Mouse (Mus musculus): Measurements from ENCODE around the gene Gm49373. TPM values are rescaled to one million over a fixed set of nuclear protein-coding genes. Genes with fewer than 3 reads are reported as not detected.

Gm49373 gene
- polyA plus RNA-seq, 1 experiment from 2014 or later, result 1.0 TPM

GRCm38 (mm10) chr9:21028560-21029110 lies 44.3 kb downstream of the Gm49373 start:
- peaks cover 4% of the 10 kb centered on the region; the same call in 1 of the 2 replicates for H3K4me1 ChIP-seq (replicated peaks; ENCODE audit: control insufficient read depth, insufficient read depth, low read length)
- no peak for DNase-seq (ENCODE audit: low spot score)
- 65% methylated on average over 6 of the region's 6 CpGs for WGBS

GRCm38 (mm10) chr9:21027774-21028290 lies 45.1 kb downstream of the Gm49373 start:
- Histone ChIP-seq H3K27me3 (ENCODE audit: control insufficient read depth, insufficient read depth, low read length) (peaks cover 44% of the 10 kb centered on the region), H3K27ac (ENCODE audit: low read depth, low read length) (no peak overlapping the region), H3K4me3 (ENCODE audit: low read depth, low read length) (no peak overlapping the region), H3K9ac (ENCODE audit: low read depth, low read length) (no peak overlapping the region), H3K9me3 (ENCODE audit: control insufficient read depth, low read length) (no peaks in the 10 kb centered on the region), H3K4me2 (replicated peaks; ENCODE audit: low read depth, low read length) (no peak overlapping the region), H3K36me3 (ENCODE audit: control insufficient read depth, insufficient read depth, low read length) (no peaks in the 10 kb centered on the region), H3K4me1 (replicated peaks; ENCODE audit: control insufficient read depth, insufficient read depth, low read length) (peaks cover 2% of the 10 kb centered on the region; the same call in 1 of the 2 replicates)
- WGBS, result 53% methylated on average over 8 of the region's 8 CpGs
- DNase-seq (ENCODE audit: low spot score), result no peak
- no peak for ATAC-seq (ENCODE audit: low FRiP score)

More at GRCm38 (mm10) chr9:21028560-21029110, 44.3 kb downstream of the Gm49373 start:
- H3K36me3 ChIP-seq (ENCODE audit: control insufficient read depth, insufficient read depth, low read length), result no peaks in the 10 kb centered on the region
- peaks cover 52% of the 10 kb centered on the region for H3K27me3 ChIP-seq (ENCODE audit: control insufficient read depth, insufficient read depth, low read length)
- H3K9me3 ChIP-seq (ENCODE audit: control insufficient read depth, low read length), result no peaks in the 10 kb centered on the region
- H3K4me3 ChIP-seq (ENCODE audit: low read depth, low read length), result no peak overlapping the region
- ATAC-seq (ENCODE audit: low FRiP score), result no peak
- H3K4me2 ChIP-seq (replicated peaks; ENCODE audit: low read depth, low read length), result no peak overlapping the region
- H3K9ac ChIP-seq (ENCODE audit: low read depth, low read length), result no peak overlapping the region
- H3K27ac ChIP-seq (ENCODE audit: low read depth, low read length), result no peak overlapping the region

GRCm38 (mm10) chr9:21026849-21027248 lies 46.0 kb downstream of the Gm49373 start:
- Histone ChIP-seq H3K4me1 (replicated peaks; ENCODE audit: control insufficient read depth, insufficient read depth, low read length) (peaks cover 2% of the 10 kb centered on the region; the same call in 1 of the 2 replicates), H3K27me3 (ENCODE audit: control insufficient read depth, insufficient read depth, low read length) (peaks cover 34% of the 10 kb centered on the region), H3K9me3 (ENCODE audit: control insufficient read depth, low read length) (no peaks in the 10 kb centered on the region), H3K4me2 (replicated peaks; ENCODE audit: low read depth, low read length) (no peak overlapping the region), H3K4me3 (ENCODE audit: low read depth, low read length) (no peak overlapping the region), H3K36me3 (ENCODE audit: control insufficient read depth, insufficient read depth, low read length) (no peaks in the 10 kb centered on the region), H3K9ac (ENCODE audit: low read depth, low read length) (no peak overlapping the region), H3K27ac (ENCODE audit: low read depth, low read length) (no peak overlapping the region)
- DNase-seq (ENCODE audit: low spot score) (no peak), ATAC-seq (ENCODE audit: low FRiP score) (no peak)
- 78% methylated on average over 12 of the region's 12 CpGs for WGBS

- Histone ChIP-seq H3K27ac (ENCODE audit: low read depth, low read length) (no peak overlapping the region), H3K4me1 (replicated peaks; ENCODE audit: control insufficient read depth, insufficient read depth, low read length) (peaks cover 2% of the 10 kb centered on the region; the same call in 1 of the 2 replicates), H3K9me3 (ENCODE audit: control insufficient read depth, low read length) (no peaks in the 10 kb centered on the region), H3K27me3 (ENCODE audit: control insufficient read depth, insufficient read depth, low read length) (peaks cover 22% of the 10 kb centered on the region), H3K4me2 (replicated peaks; ENCODE audit: low read depth, low read length) (no peak overlapping the region), H3K4me3 (ENCODE audit: low read depth, low read length) (no peak overlapping the region), H3K36me3 (ENCODE audit: control insufficient read depth, insufficient read depth, low read length) (no peaks in the 10 kb centered on the region), H3K9ac (ENCODE audit: low read depth, low read length) (no peak overlapping the region)
- WGBS, result 72% methylated on average over 19 of the region's 19 CpGs
- DNase-seq (ENCODE audit: low spot score), result no peak
- ATAC-seq (ENCODE audit: low FRiP score), result no peak
Measured at GRCm38 (mm10) chr9:21025258-21025810, 47.6 kb downstream of the Gm49373 start.

- ATAC-seq (ENCODE audit: low FRiP score) (no peak), DNase-seq (ENCODE audit: low spot score) (no peak)
- Histone ChIP-seq H3K4me3 (ENCODE audit: low read depth, low read length) (no peak overlapping the region), H3K4me1 (replicated peaks; ENCODE audit: control insufficient read depth, insufficient read depth, low read length) (no peaks in the 10 kb centered on the region), H3K27ac (ENCODE audit: low read depth, low read length) (no peak overlapping the region), H3K9me3 (ENCODE audit: control insufficient read depth, low read length) (no peaks in the 10 kb centered on the region), H3K4me2 (replicated peaks; ENCODE audit: low read depth, low read length) (no peak overlapping the region), H3K27me3 (ENCODE audit: control insufficient read depth, insufficient read depth, low read length) (peaks cover 5% of the 10 kb centered on the region), H3K36me3 (ENCODE audit: control insufficient read depth, insufficient read depth, low read length) (no peaks in the 10 kb centered on the region), H3K9ac (ENCODE audit: low read depth, low read length) (no peak overlapping the region)
- 88% methylated on average over 1 of the region's 1 CpGs for WGBS
Measured at GRCm38 (mm10) chr9:21022726-21023125, 50.2 kb downstream of the Gm49373 start.

GRCm38 (mm10) chr9:21022288-21022687 lies 50.6 kb downstream of the Gm49373 start:
- DNase-seq (ENCODE audit: low spot score) (no peak), ATAC-seq (ENCODE audit: low FRiP score) (no peak)
- H3K4me2 ChIP-seq (replicated peaks; ENCODE audit: low read depth, low read length), result no peak overlapping the region
- no peaks in the 10 kb centered on the region for H3K4me1 ChIP-seq (replicated peaks; ENCODE audit: control insufficient read depth, insufficient read depth, low read length)
- no peaks in the 10 kb centered on the region for H3K9me3 ChIP-seq (ENCODE audit: control insufficient read depth, low read length)
- no peak overlapping the region for H3K4me3 ChIP-seq (ENCODE audit: low read depth, low read length)
- 68% methylated on average over 6 of the region's 6 CpGs for WGBS
- no peak overlapping the region for H3K9ac ChIP-seq (ENCODE audit: low read depth, low read length)
- peaks cover 9% of the 10 kb centered on the region for H3K27me3 ChIP-seq (ENCODE audit: control insufficient read depth, insufficient read depth, low read length)
- no peaks in the 10 kb centered on the region for H3K36me3 ChIP-seq (ENCODE audit: control insufficient read depth, insufficient read depth, low read length)
- H3K27ac ChIP-seq (ENCODE audit: low read depth, low read length), result no peak overlapping the region

- H3K27ac ChIP-seq (ENCODE audit: low read depth, low read length), result no peak overlapping the region
- H3K27me3 ChIP-seq (ENCODE audit: control insufficient read depth, insufficient read depth, low read length), result peaks cover 15% of the 10 kb centered on the region
- WGBS, result 76% methylated on average over 3 of the region's 3 CpGs
- H3K4me2 ChIP-seq (replicated peaks; ENCODE audit: low read depth, low read length), result no peak overlapping the region
- H3K4me3 ChIP-seq (ENCODE audit: low read depth, low read length), result no peak overlapping the region
- no peaks in the 10 kb centered on the region for H3K36me3 ChIP-seq (ENCODE audit: control insufficient read depth, insufficient read depth, low read length)
- ATAC-seq (ENCODE audit: low FRiP score) (no peak), DNase-seq (ENCODE audit: low spot score) (no peak)
- no peaks in the 10 kb centered on the region for H3K4me1 ChIP-seq (replicated peaks; ENCODE audit: control insufficient read depth, insufficient read depth, low read length)
- H3K9ac ChIP-seq (ENCODE audit: low read depth, low read length), result no peak overlapping the region
- no peaks in the 10 kb centered on the region for H3K9me3 ChIP-seq (ENCODE audit: control insufficient read depth, low read length)
Measured at GRCm38 (mm10) chr9:21021363-21021762, 51.5 kb downstream of the Gm49373 start.

- no peak overlapping the region for H3K4me2 ChIP-seq (replicated peaks; ENCODE audit: low read depth, low read length)
- DNase-seq (ENCODE audit: low spot score) (no peak), ATAC-seq (ENCODE audit: low FRiP score) (no peak)
- no peaks in the 10 kb centered on the region for H3K4me1 ChIP-seq (replicated peaks; ENCODE audit: control insufficient read depth, insufficient read depth, low read length)
- peaks cover 36% of the 10 kb centered on the region for H3K27me3 ChIP-seq (ENCODE audit: control insufficient read depth, insufficient read depth, low read length)
- no peaks in the 10 kb centered on the region for H3K9me3 ChIP-seq (ENCODE audit: control insufficient read depth, low read length)
- H3K36me3 ChIP-seq (ENCODE audit: control insufficient read depth, insufficient read depth, low read length), result no peaks in the 10 kb centered on the region
- H3K27ac ChIP-seq (ENCODE audit: low read depth, low read length), result no peak overlapping the region
- H3K4me3 ChIP-seq (ENCODE audit: low read depth, low read length), result no peak overlapping the region
- 64% methylated on average over 2 of the region's 2 CpGs for WGBS
- no peak overlapping the region for H3K9ac ChIP-seq (ENCODE audit: low read depth, low read length)
Measured at GRCm38 (mm10) chr9:21018600-21018999, 54.3 kb downstream of the Gm49373 start.

GRCm38 (mm10) chr9:21017177-21017575 lies 55.7 kb downstream of the Gm49373 start:
- DNase-seq (ENCODE audit: low spot score), result no peak
- Histone ChIP-seq H3K9me3 (ENCODE audit: control insufficient read depth, low read length) (no peaks in the 10 kb centered on the region), H3K4me3 (ENCODE audit: low read depth, low read length) (no peak overlapping the region), H3K27ac (ENCODE audit: low read depth, low read length) (no peak overlapping the region), H3K36me3 (ENCODE audit: control insufficient read depth, insufficient read depth, low read length) (no peaks in the 10 kb centered on the region), H3K4me2 (replicated peaks; ENCODE audit: low read depth, low read length) (no peak overlapping the region), H3K9ac (ENCODE audit: low read depth, low read length) (no peak overlapping the region), H3K4me1 (replicated peaks; ENCODE audit: control insufficient read depth, insufficient read depth, low read length) (no peaks in the 10 kb centered on the region), H3K27me3 (ENCODE audit: control insufficient read depth, insufficient read depth, low read length) (peaks cover 36% of the 10 kb centered on the region)
- WGBS, result 38% methylated on average over 4 of the region's 4 CpGs
- ATAC-seq (ENCODE audit: low FRiP score), result no peak

Data from hindbrain, embryonic 11.5 days (tissue).